Mouse (Mus musculus): ENCODE measurements around the gene Psap.

GRCm38 (mm10) chr10:60279290-60279940 is 2.0 kb downstream of the Psap start:
- TF ChIP-seq CHD2 (IDR thresholded peaks at IDR 0.05; ENCODE audit: low read depth, low read length) (no peak), ZC3H11A (IDR thresholded peaks at IDR 0.05; ENCODE audit: borderline replicate concordance, low read depth, low read length) (no peak), MAFK (IDR thresholded peaks at IDR 0.05; ENCODE audit: insufficient read depth, low read depth, low read length) (no peak)

All from ES-E14 (cell line).